Mouse (Mus musculus): ENCODE data around the gene Hs6st3. TPM values are rescaled to one million over a fixed set of nuclear protein-coding genes. Genes with fewer than 3 reads are reported as not detected.

Hs6st3 gene
- polyA plus RNA-seq, 1 experiment from 2014 or later: not detected

GRCm38 (mm10) chr14:119124061-119124460 is 14.1 kb upstream of the Hs6st3 start:
- no peaks in the 10 kb centered on the region for H3K9me3 ChIP-seq (replicated peaks; ENCODE audit: control insufficient read depth, low read length)
- peak overlapping the region; percentile 53 for H3K9ac ChIP-seq (ENCODE audit: low read length)
- no peaks in the 10 kb centered on the region; the same call in 1 of the 2 replicates for H3K4me1 ChIP-seq (ENCODE audit: control insufficient read depth, insufficient read depth, low read length)
- no peak overlapping the region for H3K27ac ChIP-seq (ENCODE audit: low read length)
- no peaks in the 10 kb centered on the region for H3K36me3 ChIP-seq (ENCODE audit: control insufficient read depth, insufficient read depth)
- 28% methylated on average over 3 of the region's 3 CpGs for WGBS
- 0 out of 2 replicates have a peak, but pooled peaks have one; percentile 41 for ATAC-seq (replicated peaks; ENCODE audit: extremely low read depth, insufficient read depth, low FRiP score)
- H3K4me3 ChIP-seq (ENCODE audit: low read length): peak overlapping the region; percentile 44
- H3K4me2 ChIP-seq (ENCODE audit: low read depth, low read length): peak overlapping the region; percentile 66
- no peaks in the 10 kb centered on the region for H3K27me3 ChIP-seq (ENCODE audit: control insufficient read depth, insufficient read depth, low read length)

GRCm38 (mm10) chr14:119125840-119126239 is 12.3 kb upstream of the Hs6st3 start:
- no peaks in the 10 kb centered on the region for H3K27me3 ChIP-seq (ENCODE audit: control insufficient read depth, insufficient read depth, low read length)
- H3K9ac ChIP-seq (ENCODE audit: low read length): no peak overlapping the region
- H3K27ac ChIP-seq (ENCODE audit: low read length): no peak overlapping the region
- no peaks in the 10 kb centered on the region for H3K36me3 ChIP-seq (ENCODE audit: control insufficient read depth, insufficient read depth)
- WGBS: 62% methylated on average over 4 of the region's 4 CpGs
- no peaks in the 10 kb centered on the region for H3K9me3 ChIP-seq (replicated peaks; ENCODE audit: control insufficient read depth, low read length)
- no peak overlapping the region for H3K4me3 ChIP-seq (ENCODE audit: low read length)
- no peak overlapping the region for H3K4me2 ChIP-seq (ENCODE audit: low read depth, low read length)
- no peak for ATAC-seq (replicated peaks; ENCODE audit: extremely low read depth, insufficient read depth, low FRiP score)
- H3K4me1 ChIP-seq (ENCODE audit: control insufficient read depth, insufficient read depth, low read length): no peaks in the 10 kb centered on the region; the same call in 1 of the 2 replicates

- Histone ChIP-seq H3K4me2 (ENCODE audit: low read depth, low read length) (no peak overlapping the region), H3K4me1 (ENCODE audit: control insufficient read depth, insufficient read depth, low read length) (no peaks in the 10 kb centered on the region; the same call in 1 of the 2 replicates), H3K9ac (ENCODE audit: low read length) (no peak overlapping the region), H3K27ac (ENCODE audit: low read length) (no peak overlapping the region), H3K9me3 (replicated peaks; ENCODE audit: control insufficient read depth, low read length) (no peaks in the 10 kb centered on the region), H3K27me3 (ENCODE audit: control insufficient read depth, insufficient read depth, low read length) (peaks cover under 1% of the 10 kb centered on the region; the same call in 1 of the 2 replicates), H3K4me3 (ENCODE audit: low read length) (no peak overlapping the region), H3K36me3 (ENCODE audit: control insufficient read depth, insufficient read depth) (no peaks in the 10 kb centered on the region)
- 88% methylated on average over 2 of the region's 2 CpGs for WGBS
- 0 out of 2 replicates have a peak, but pooled peaks have one; percentile 10 for ATAC-seq (replicated peaks; ENCODE audit: extremely low read depth, insufficient read depth, low FRiP score)
These were observed 10.8 kb upstream of the Hs6st3 start for GRCm38 (mm10) chr14:119127330-119127729.

DNA sequence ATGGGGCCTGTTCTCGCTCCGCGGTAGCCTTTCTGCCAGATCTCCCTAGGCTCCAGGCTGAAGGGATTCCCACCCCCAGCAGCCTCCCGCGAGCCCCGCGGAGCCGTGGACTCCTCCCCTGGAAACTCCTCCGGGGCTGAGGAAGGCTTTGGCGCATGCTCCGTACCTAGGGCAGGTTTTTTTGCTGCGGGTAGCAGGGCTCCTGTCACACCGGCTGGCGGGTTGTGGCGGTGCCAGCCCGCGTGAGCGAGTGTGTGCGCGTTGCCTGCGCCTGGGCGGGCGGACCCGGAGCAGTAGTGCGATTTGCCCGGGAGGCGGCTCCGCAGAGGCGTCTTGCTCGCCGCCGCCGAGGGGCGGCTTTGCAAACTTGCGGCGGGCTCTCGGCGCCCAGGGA is 632 bp upstream of the Hs6st3 start:
- peaks cover 3% of the 10 kb centered on the region; the same call in 1 of the 2 replicates for H3K4me1 ChIP-seq (ENCODE audit: control insufficient read depth, insufficient read depth, low read length)
- H3K9ac ChIP-seq (ENCODE audit: low read length): peak overlapping the region; percentile 56
- peak; percentile 70 for ATAC-seq (replicated peaks; ENCODE audit: extremely low read depth, insufficient read depth, low FRiP score)
- 0% methylated on average over 37 of the region's 38 CpGs for WGBS
- H3K4me3 ChIP-seq (ENCODE audit: low read length): peak overlapping the region; percentile 74
- no peaks in the 10 kb centered on the region for H3K36me3 ChIP-seq (ENCODE audit: control insufficient read depth, insufficient read depth)
- peaks cover 49% of the 10 kb centered on the region for H3K27me3 ChIP-seq (ENCODE audit: control insufficient read depth, insufficient read depth, low read length)
- no peak overlapping the region for H3K27ac ChIP-seq (ENCODE audit: low read length)
- H3K4me2 ChIP-seq (ENCODE audit: low read depth, low read length): peak overlapping the region; percentile 99
- H3K9me3 ChIP-seq (replicated peaks; ENCODE audit: control insufficient read depth, low read length): no peaks in the 10 kb centered on the region

DNA sequence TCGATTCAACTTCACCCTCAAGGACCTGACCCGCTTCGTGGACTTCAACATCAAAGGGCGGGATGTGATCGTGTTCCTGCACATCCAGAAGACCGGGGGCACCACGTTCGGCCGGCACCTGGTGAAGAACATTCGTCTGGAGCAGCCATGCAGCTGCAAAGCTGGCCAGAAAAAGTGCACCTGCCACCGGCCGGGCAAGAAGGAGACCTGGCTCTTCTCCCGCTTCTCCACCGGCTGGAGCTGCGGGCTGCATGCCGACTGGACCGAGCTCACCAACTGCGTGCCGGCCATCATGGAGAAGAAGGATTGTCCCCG is 602 bp downstream of the Hs6st3 start:
- H3K4me1 ChIP-seq (ENCODE audit: control insufficient read depth, insufficient read depth, low read length): peaks cover 3% of the 10 kb centered on the region; the same call in 1 of the 2 replicates
- peak overlapping the region; percentile 99 for H3K4me2 ChIP-seq (ENCODE audit: low read depth, low read length)
- no peaks in the 10 kb centered on the region for H3K36me3 ChIP-seq (ENCODE audit: control insufficient read depth, insufficient read depth)
- H3K27me3 ChIP-seq (ENCODE audit: control insufficient read depth, insufficient read depth, low read length): peaks cover 48% of the 10 kb centered on the region
- H3K27ac ChIP-seq (ENCODE audit: low read length): no peak overlapping the region
- 2% methylated on average over 20 of the region's 20 CpGs for WGBS
- ATAC-seq (replicated peaks; ENCODE audit: extremely low read depth, insufficient read depth, low FRiP score): no peak
- H3K4me3 ChIP-seq (ENCODE audit: low read length): peak overlapping the region; percentile 74
- H3K9me3 ChIP-seq (replicated peaks; ENCODE audit: control insufficient read depth, low read length): no peaks in the 10 kb centered on the region
- peak overlapping the region; percentile 56 for H3K9ac ChIP-seq (ENCODE audit: low read length)

DNA sequence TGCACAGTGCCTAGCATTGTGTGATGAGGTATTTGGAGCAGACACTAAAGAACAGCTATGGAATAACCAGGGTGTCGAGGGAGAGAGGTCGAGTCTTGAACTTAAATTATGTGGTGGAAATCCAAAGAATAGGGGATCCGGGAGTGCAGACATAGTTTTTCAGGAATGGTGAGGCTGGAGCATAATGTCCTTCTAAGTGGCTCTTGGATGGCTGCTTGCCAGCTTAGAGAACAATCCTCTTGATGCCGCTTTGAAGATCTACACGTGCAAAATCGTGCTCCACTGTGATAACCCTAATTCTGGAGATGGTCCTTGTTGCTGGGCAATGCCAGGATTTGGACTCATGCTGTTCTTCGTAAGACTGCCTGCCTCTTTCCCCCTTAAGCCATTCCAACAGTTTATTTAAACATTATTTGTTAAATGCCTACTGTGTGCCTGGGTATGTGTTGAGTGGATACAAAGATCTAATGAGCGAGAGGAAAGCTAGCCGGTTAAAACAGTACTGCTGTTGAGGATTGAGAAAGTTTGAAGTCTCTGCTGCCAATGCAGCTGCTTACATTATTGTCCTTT is 1.3 kb downstream of the Hs6st3 start:
- peak overlapping the region; percentile 74 for H3K4me3 ChIP-seq (ENCODE audit: low read length)
- H3K4me1 ChIP-seq (ENCODE audit: control insufficient read depth, insufficient read depth, low read length): peaks cover 3% of the 10 kb centered on the region; the same call in 1 of the 2 replicates
- H3K9ac ChIP-seq (ENCODE audit: low read length): no peak overlapping the region
- no peaks in the 10 kb centered on the region for H3K9me3 ChIP-seq (replicated peaks; ENCODE audit: control insufficient read depth, low read length)
- no peak overlapping the region for H3K27ac ChIP-seq (ENCODE audit: low read length)
- WGBS: 36% methylated on average over 9 of the region's 9 CpGs
- H3K27me3 ChIP-seq (ENCODE audit: control insufficient read depth, insufficient read depth, low read length): peaks cover 44% of the 10 kb centered on the region
- H3K36me3 ChIP-seq (ENCODE audit: control insufficient read depth, insufficient read depth): no peaks in the 10 kb centered on the region
- no peak for ATAC-seq (replicated peaks; ENCODE audit: extremely low read depth, insufficient read depth, low FRiP score)
- H3K4me2 ChIP-seq (ENCODE audit: low read depth, low read length): peak overlapping the region; percentile 99; the same call in 1 of the 2 replicates

DNA sequence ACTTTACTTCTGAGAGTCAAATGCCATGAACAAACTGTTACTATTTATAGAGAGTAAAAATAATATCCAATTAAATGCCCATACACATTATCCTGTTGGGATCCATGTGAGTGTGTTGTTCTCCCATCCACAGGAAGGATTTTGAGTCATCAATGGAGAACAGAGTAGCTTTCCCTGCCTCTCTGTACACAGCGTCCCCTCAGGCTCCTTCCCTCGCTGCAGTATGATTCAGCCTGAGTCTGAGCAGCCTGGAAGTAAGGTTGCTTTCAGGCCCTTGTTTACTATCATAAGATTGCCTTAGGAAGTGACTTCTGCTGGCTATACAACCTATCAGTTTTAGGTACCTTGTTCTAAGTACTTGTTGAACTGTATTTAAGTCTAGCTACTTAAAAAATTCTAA is 14.9 kb downstream of the Hs6st3 start:
- Histone ChIP-seq H3K27me3 (ENCODE audit: control insufficient read depth, insufficient read depth, low read length) (no peaks in the 10 kb centered on the region), H3K27ac (ENCODE audit: low read length) (no peak overlapping the region), H3K9ac (ENCODE audit: low read length) (no peak overlapping the region), H3K9me3 (replicated peaks; ENCODE audit: control insufficient read depth, low read length) (peaks cover 4% of the 10 kb centered on the region), H3K4me2 (ENCODE audit: low read depth, low read length) (no peak overlapping the region), H3K4me1 (ENCODE audit: control insufficient read depth, insufficient read depth, low read length) (no peaks in the 10 kb centered on the region), H3K4me3 (ENCODE audit: low read length) (no peak overlapping the region), H3K36me3 (ENCODE audit: control insufficient read depth, insufficient read depth) (no peaks in the 10 kb centered on the region; the same call in 1 of the 2 replicates)
- 69% methylated on average over 2 of the region's 2 CpGs for WGBS
- ATAC-seq (replicated peaks; ENCODE audit: extremely low read depth, insufficient read depth, low FRiP score): no peak

GRCm38 (mm10) chr14:119193905-119194304 is 55.8 kb downstream of the Hs6st3 start:
- Histone ChIP-seq H3K27me3 (ENCODE audit: control insufficient read depth, insufficient read depth, low read length) (no peaks in the 10 kb centered on the region), H3K4me1 (ENCODE audit: control insufficient read depth, insufficient read depth, low read length) (no peaks in the 10 kb centered on the region), H3K9me3 (replicated peaks; ENCODE audit: control insufficient read depth, low read length) (no peaks in the 10 kb centered on the region), H3K9ac (ENCODE audit: low read length) (no peak overlapping the region), H3K4me2 (ENCODE audit: low read depth, low read length) (no peak overlapping the region), H3K4me3 (ENCODE audit: low read length) (no peak overlapping the region), H3K27ac (ENCODE audit: low read length) (no peak overlapping the region), H3K36me3 (ENCODE audit: control insufficient read depth, insufficient read depth) (no peaks in the 10 kb centered on the region)
- ATAC-seq (replicated peaks; ENCODE audit: extremely low read depth, insufficient read depth, low FRiP score): no peak
- 82% methylated on average over 9 of the region's 9 CpGs for WGBS

DNA sequence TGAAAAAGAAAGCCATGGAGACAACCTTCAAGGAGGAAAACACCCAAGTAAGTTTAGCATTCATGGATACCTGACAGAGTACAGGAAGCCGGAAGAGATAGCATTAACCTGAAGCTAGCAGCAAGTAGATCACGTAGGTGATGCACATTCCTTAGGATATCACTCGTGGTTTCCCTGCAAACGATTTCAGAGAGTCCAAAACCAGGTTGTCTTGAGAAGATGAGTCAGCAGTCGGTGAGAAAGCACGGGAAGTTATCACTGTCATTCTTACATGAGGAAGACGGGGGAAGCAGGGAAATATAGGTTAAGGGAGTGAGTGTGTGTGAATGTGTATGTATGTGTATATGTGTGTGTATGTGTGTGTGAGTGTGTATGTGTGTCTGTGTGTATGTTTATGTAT is 65.4 kb downstream of the Hs6st3 start:
- no peak overlapping the region for H3K27ac ChIP-seq (ENCODE audit: low read length)

More for the DNA sequence above, 65.4 kb downstream of the Hs6st3 start:
- 73% methylated on average over 7 of the region's 7 CpGs for WGBS
- Histone ChIP-seq H3K4me2 (ENCODE audit: low read depth, low read length) (no peak overlapping the region), H3K27me3 (ENCODE audit: control insufficient read depth, insufficient read depth, low read length) (no peaks in the 10 kb centered on the region), H3K36me3 (ENCODE audit: control insufficient read depth, insufficient read depth) (no peaks in the 10 kb centered on the region), H3K4me3 (ENCODE audit: low read length) (no peak overlapping the region), H3K9ac (ENCODE audit: low read length) (no peak overlapping the region), H3K9me3 (replicated peaks; ENCODE audit: control insufficient read depth, low read length) (no peaks in the 10 kb centered on the region), H3K4me1 (ENCODE audit: control insufficient read depth, insufficient read depth, low read length) (no peaks in the 10 kb centered on the region)
- no peak for ATAC-seq (replicated peaks; ENCODE audit: extremely low read depth, insufficient read depth, low FRiP score)
